Mouse (Mus musculus) retina, adult 2 months (tissue): ENCODE results near the gene Gm5155.
"Not testable (repeated sequence)": the region's sequence is repeated elsewhere in the genome, so short reads cannot be mapped to it uniquely, and the experiment has no call there.

Experiments used
- DNase-seq: peaks from one replicate; pipeline ENCODE4 v3.0.0-alpha.2; 2012; ENCODE audit warnings: low read depth, low spot score

Gm5155 gene

DNA sequence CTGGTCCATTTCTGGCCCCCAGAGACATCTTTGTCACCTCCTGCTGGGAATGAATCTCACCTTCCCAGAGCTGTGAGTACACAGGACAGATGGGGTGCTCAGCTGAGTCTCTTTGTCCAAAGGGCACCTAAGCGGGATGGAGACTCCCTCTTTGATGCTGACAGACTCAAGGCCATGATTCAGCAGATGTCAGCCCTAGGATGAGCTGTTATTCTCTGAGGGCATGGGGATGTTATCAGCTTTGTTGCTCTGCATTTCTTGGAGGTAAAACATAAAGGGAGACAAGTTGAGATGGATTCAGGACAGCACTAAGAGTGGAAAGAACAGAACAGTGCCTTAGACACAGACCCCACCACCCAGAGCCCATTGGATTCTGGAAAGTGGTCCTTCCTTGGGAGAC is at the start of gene Gm5155:
Gene Gm5155 (plus strand): TSS at position 301 of the 400 bp plus-strand sequence.
- DNase-seq = no peak

DNA sequence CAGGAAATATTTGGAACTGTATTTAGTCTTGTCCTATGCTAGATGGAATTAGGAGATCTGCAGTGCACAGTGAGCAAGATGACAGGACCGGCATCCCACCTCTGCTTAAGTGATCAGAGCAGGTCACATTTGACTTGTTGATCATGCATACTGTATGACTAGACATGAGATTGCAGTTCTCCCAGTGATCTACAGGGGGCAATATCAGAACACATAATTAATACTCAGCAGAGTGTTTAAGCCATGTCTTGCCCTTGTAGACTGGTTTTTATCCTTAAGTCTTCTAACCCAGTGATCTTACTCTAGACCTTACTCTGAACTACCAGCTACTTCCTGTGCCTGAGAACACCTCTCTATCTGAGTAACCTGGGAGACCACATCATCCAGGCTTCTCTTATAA is 791 bp upstream of the Gm5155 start:
- DNase-seq = no peak

DNA sequence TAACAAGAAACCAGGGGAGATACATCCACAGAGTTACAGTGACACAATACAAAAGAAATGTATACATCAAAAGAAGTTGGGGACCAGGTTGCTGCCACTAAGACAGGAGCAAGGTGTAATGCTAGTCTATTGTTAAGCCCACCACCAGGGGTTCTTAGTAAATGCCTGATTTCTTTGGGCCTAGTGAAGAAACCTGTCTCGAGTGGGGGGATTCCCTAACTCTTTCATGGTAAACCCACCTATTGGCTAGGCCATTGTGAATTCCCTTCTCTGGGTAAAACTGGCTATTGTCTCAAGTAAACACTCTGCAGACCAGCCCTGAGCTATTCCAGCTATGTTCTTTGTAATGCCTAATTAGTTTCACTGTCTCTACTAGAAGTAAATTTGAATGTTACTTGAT is 23.8 kb downstream of the Gm5155 start:
- DNase-seq = not testable (repeated sequence)

DNA sequence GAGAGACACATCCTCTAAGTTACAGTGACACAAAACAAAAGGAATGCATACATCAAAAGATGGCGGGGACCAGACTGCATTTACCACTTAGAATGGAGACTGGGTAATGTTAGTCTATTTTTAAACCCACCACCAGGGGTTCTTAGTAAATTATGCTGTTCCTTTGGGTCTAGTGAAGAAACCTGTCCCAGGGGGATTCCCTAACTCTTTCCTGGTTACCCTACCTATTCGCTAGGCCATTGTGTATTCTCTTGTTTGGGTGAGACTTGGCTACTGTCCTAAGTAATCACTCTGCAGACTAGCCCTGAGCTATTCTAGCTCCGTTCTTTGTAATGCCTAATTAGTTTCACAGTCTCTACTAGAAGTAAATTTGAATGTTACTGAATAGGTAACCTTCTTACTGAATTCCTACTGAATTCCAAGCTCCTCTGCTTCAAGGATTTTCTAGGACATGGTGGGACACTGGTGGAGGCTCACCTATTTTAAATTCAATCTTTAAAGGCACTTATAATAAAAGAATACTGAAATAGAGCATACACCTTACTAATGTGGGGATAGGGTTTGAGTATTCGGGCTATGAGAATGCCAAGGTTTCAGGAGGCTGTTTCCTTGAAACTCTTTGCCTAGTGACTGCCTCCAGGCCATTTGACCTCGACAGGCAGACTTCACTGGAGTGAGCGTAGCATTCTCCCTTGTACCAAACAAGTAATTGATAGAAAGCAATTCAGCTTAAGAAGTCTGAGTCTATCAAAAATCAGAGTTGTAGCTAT is 31.8 kb downstream of the Gm5155 start:
- no peak for DNase-seq
